Mouse (Mus musculus): Measurements from ENCODE around the gene Cxcr5. TPM values are rescaled to one million over a fixed set of nuclear protein-coding genes. Genes with fewer than 3 reads are reported as not detected.
"Not testable (repeated sequence)": the region's sequence is repeated elsewhere in the genome, so short reads cannot be mapped to it uniquely, and the experiment has no call there.

Gene Cxcr5
- total RNA-seq, 2 experiments from 2014 or later: not detected

DNA sequence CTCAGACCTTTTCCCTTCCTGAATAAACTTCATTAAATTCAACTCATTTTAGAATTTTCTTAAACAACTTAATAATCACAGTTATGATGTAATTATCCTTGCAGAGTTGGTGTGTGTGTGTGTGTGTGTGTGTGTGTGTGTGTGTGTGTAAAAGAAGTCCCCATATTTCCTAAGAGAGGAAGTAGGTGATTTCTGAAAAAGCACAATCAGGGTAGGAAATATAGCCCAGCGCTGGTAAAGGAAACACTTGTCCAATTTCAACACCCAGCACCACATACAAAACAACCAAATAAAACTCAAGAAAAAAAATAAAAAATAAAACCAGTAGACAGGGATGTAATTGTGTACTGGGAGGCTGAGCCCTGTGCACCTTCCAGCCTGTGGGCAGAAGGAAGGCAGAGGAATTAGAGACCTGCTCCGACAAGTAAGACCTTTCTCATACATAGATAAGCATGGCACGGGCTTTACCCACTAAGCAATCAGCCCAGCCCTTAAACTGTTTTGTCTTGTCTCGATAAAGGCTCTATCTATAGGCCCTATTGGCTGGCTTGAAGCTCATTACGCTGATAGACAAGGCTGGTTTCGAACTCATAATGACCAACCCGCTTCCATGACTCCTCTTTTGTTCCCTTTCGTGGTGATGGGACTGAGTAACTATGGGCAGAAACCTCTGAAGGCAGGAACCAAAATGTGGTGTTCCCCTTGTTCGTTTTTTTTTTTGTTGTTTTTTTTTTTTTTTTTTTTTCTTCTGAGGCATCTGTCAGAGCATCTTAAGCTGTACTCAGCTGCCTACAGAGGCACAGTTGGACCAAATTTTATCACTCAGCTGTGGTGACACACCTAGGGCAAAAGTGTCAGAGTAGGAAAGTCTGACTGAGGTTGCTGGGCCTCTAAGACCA, 25.8 kb upstream of the Cxcr5 start:
- DNase-seq: no peak

DNA sequence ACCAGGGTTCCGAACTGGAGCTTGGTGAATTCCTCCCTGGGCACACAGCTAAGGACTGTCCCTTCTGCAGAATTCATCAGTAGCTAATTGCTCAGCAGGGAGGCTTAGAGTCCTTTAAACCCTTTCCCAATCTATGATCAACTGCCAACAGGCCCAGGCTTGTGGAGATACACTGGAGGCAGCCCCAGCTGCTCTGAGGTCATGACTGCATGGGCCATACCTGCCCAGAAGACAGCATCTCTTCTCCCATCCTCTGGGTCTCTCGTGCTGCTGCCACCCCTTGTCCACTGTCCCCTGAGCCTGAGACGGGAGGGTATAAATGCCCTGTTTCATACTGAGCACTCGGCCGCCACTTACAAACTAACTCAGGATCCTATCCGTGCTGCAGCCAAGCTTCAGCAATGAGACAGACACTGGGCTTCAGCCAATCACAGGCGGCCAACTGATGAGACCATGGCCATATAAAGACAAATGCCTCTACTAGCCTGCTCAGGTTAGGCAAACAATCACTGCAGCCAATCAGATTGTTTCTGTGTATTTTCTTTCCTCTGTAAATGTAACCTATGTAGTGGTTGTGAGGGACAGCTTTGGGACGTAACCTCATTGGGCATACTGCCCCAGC, 25.1 kb upstream of the Cxcr5 start:
- DNase-seq: no peak

DNA sequence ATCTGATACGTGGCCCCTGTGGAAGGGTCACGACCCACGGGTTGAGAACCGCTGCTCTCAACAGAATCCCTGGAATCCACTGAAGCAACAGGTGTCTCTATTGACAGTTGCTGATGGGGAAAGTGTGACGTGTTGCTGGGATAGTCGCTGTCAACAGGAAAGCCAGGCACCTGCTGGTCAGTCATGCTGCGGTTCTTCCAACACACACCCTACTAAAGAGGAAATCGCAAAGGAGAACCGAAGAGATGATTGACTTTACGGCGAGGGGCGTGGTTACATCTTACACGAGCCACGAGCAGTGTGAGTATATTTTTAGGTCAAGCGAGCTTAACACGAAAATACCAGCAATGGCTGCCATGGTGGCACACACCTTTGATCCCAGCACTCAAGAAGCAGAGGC, 20.7 kb upstream of the Cxcr5 start:
- DNase-seq: no peak

DNA sequence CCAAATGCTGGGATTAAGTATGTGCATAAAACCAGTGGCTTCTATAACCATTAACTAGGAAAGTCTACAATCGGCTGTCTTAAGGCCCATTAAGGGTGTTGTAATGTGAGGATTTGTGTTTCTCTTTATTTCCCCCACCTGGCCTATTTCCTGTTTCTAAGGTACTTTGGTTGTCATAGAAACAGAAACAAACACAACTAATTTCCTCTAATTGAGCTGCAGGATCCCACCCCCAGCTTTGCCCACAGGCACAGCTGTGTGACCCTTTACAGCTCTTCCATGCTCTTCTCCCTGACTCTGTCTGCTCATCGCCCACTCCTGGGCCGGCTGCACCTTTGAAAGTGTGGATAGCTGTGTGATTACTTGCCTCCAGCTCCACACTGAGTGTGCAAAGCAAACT, 19.7 kb upstream of the Cxcr5 start:
- DNase-seq: no peak

DNA sequence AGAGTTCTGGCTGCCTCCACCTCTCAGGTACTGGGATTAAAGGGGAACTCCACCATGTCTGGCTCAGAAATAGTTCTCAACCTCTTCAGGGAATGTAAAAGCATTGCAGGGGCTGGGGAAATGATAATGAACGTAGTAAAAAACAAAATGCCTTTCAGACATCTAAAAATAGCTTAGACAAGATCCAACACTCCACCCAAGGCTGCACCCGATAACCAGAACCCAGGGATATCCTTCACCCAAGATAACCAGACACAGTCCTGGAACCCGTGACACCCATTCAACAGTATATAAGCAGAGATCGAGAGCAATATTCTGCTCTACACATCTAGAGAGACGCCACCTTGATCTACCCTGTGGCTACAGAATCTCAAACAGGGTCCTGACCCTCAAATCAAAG, 18.4 kb upstream of the Cxcr5 start:
- DNase-seq: no peak

DNA sequence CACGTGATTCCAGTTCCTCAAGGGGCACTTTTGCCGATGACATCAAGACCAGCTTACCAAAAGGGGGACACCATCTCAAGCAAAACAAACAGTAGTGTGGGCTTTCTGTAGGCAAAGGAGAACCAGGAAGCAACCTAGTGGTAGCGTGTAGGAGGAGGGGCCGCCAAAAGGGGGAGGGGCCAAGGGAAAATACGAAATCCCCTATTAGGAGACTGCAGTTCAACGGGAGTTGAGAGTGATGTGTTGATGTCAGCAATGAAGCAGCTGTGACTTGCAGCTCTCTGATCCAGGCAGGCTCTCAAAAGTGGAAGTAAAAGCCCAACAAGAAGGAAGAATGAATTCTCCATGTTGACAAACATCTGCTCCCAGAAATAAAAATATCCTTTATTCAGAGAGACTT, 17.7 kb upstream of the Cxcr5 start:
- peak; percentile 21 for DNase-seq

DNA sequence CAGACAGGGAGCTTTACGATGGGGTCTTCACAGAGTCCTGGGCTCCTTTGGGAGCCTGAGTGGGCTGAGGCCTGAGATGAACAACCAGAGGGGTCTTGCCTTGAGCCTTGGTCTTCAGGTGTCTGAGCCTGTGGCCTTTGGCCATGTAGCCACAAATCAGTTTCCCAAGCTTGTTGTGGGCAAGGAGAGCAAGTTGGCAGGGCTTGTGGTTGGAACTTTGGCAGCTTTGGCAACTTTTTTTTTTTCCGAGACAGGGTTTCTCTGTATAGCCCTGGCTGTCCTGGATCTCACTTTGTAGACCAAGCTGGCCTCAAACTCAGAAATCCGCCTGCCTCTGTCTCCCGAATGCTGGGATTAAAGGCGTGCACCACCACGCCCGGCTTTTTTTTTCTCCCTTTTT, 14.4 kb upstream of the Cxcr5 start:
- not testable (repeated sequence) for DNase-seq

DNA sequence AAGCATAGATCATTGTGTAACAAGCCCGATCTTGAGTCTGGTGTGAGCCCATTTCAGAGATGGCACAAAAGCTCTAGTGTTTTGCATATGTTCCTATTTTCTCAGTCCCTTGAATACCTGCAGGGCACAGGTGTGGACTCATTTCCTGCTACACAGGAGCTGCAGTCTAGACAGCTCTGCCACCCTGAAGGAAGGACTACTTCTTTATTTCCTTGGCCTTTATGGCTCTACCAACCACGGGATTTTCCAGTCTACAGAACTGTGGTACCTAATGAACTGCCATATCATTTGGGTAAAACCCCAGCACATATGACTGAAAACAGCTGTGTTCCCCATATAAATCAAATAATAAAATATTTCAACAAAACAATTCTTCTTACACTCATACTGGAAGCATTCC, 13.4 kb upstream of the Cxcr5 start:
- DNase-seq: no peak

DNA sequence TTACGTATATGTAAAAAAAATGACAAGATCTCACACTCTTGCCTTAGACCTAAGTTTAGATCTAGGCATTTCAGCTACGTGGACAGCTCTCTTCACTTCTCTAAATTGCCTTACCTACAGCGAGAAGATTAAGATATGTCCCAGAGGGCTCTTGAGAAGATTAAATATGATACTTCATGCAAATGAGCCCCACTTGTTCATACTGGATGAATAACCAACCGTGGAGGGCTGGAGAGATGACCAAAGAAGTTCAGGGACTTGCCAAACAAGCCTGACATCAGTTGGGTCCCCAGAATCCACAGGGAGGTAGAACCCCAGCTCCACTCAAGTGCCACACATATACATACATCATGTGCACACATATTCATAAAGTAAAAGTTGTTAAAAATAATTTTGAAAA, 11.6 kb upstream of the Cxcr5 start:
- no peak for DNase-seq

DNA sequence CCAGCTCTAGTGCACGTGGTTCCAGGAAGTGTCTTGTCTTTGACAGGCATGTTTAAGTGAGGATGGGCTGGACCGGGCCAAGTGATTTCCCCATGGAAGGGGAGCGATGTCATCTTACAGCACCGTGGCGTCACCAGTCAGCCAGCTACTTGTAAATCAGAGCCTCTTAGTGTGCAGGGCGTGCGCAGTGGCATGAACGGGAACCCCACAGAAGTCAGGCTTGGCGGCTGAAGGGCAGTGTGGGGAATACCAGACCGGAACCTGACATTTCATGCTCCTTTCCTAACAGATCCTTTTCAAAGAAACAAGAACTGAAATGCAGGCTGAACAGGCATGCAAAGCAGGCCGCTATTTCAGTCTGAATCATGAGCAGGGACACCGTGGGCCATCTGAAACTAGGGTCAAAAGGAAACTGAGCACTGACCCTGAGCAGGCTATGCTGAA, 9.3 kb upstream of the Cxcr5 start:
- no peak for DNase-seq

DNA sequence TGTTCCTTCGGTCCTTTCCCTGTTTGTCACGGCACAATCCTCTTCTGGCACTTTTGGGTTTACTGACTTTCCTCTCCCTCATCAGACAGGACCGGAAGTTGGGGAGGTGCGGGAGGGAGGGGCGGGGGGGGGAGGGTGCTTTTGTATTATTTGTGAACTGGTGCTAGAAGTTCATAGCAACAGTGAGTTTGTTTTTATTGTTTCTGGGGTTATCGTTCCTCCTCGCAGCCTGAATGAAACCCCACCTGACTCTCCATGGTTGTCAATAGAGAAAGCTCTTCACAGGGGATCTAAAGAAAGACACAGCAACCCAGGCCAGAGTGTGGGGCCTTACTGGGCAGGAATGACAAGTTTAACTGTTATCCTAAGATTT, 6.4 kb upstream of the Cxcr5 start:
- no peak for DNase-seq

DNA sequence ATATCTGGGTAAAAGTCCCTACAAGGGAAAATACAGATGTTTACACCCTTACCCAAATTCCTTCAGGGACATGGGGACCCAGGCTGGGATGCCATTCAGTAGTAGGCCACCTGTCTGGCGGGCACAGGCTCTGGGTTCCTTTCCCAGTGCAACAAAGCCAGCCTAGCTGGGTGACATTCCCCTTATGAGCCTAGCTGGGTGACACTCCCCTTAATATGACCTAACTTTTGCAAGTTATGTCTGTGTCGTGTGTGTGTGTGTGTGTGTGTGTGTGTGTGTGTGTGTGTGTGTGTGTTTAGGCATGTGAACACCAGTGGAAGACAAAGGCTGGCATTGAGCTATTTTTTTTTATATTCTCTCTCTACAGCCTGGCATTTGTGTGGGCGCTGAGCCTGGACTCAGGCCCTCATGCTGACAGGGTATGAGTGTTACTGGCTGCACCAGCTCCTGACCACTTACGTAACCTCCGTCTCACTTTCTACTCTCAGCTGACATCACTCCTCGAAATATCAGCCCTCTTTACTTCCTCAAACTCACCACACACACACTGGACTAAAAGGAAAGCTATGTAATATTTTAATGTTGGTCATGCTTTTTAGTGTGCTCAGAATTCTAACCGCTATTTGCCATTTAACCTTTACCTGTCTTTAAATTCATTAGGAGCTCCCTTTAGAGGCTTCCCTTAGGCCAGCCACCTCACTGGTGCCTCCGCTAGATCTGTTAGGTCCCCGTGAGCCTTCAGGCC, 5.8 kb upstream of the Cxcr5 start:
- peak; percentile 54 for DNase-seq

DNA sequence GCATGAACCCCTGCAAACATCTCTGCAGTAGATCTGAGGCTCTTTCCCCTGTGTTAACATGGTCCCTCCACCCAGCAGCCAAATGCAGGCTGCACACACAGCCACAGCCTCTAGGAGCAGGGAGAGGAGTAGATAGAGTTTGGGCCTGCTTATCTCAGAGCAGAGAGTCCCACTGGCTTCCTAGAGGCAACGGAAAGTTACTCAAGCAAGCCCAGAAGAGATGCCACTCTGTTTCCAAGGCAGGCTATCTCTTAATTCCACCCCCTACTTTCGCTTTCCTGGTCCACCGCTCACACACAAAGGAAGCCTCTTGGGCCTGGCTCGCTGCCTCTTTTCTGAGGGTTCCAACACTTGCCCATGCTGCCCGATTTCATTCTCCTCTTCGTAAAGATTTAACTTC, 3.7 kb upstream of the Cxcr5 start:
- DNase-seq: no peak

DNA sequence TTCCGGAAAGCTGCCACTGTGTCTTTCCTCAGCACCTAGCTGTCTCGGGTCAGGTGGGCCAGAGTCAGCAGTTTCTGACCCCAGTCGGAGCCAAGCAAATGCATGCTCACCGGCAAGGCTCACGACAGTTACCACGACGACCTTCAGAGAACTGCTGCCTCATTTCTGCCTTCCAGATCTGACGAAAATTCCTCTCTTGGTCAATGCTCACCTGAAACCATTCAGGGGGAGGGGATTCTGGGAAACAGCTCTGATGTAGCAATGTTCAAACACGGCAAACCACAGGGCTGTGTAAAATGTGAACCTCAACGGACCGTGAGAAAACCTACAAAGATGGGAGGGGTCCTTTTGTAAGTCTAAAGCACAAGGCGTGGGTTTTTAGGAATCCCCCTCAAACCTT, 1.3 kb upstream of the Cxcr5 start:
- no peak for DNase-seq

DNA sequence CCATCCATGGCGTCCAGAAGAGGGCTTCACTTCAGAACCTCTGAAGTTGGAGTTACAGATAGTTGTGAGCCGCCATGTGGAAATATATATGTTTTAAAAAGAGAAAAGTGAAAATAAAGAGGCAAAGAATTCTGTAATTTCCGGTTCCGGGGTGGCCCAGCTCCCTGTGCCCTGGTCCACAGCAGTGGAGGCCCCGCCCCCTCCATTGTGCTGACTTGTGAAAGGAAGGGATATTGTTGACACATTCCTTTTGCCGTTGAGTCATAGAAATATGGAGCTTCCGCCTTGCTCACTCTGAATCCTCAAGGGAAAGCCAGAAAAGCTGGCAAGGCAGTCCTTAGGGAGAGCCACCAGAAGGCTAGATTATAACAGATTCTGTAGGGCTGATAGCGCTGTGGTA, 9.5 kb downstream of the Cxcr5 start:
- no peak for DNase-seq

DNA sequence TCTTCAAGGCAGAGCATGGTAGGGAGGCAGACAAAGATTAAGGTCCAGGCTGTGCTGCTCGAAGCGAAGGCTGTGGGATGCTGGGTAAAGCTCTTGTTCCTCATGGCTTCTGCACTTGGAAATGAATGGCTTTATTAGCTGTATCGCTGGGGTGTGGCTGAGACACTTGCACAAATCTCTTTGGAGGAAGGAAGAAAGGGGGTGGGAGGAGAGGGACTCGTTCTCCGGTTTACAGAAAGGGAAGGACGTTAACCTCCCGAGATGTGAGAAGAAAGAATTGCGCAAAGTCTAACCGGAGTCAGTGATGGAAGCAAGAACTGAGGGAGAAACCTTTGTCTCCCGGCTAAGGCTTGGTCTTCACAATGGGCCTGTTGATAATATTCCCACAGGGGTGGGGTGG, 10.5 kb downstream of the Cxcr5 start:
- DNase-seq: no peak

DNA sequence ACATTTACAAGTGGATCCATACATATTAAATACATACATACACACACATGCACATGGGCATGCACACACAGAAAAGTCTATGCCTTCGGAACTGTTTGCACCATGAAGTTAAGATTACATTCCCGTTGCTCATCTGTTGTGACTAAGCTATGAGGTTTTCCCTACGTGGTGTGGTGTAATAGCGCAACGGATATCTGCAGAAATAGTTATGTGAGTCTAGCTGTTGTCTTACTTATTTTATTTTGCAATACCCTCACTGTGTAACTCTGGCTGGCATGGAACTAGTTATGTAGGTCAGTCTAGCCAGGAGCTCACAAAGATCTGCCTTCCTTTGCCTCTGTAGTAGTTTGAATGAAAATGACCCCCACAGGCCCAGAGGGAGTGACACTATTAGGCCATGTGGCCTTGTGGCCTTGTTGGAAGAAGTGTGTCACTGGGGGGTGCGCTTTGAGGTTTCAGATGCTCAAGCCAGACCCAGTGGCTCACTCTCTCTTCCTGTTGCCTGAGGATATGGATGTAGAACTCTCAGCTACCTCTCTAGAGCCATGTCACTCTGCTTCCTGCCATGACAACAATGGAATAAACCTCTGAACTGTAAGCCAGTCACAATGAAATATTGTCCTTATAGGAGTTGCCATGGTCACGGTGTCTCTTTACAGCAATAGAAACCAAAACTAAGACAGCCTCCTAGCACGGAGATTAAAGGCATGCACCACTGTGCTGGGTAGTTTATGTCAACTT, 13.1 kb downstream of the Cxcr5 start:
- DNase-seq: no peak

DNA sequence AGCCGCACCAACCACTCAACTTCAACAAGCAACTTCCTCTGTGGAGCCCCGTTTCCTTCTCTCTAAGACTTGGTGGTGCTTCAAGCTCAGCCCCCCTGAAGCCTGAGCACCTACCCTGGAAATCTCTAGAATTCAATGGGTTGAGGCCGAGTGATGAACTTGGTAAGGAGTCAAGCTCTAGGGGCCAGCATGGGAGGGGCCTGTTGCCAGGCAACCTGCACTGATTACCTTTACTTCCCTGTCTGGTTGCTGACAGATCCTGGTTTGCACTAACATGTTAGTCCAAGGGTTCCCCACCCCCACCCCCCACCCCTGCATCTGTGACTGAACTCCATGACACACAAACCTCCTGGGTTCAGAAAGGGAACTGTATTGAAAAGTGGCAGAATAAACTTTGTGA, 16.7 kb downstream of the Cxcr5 start:
- DNase-seq: no peak

DNA sequence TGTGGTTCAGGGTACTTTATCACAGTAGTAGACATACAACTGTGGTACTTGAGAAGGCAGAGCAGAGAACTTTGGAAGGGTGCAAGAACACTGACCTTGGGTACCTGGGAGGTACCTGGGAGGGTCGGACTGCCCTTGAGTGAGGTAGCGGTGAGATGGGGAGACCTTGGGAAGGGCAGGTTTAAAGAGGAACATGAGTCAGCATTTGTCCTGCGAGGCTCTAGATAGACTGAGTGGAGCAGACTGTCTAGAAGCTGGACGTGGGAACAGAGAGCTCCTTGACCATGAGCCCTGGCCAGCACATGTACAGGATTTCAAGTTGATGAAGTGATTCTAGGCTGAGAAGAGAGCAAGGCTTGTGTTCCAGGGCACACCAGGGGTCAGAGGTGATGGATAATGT, 19.3 kb downstream of the Cxcr5 start:
- DNase-seq: no peak

DNA sequence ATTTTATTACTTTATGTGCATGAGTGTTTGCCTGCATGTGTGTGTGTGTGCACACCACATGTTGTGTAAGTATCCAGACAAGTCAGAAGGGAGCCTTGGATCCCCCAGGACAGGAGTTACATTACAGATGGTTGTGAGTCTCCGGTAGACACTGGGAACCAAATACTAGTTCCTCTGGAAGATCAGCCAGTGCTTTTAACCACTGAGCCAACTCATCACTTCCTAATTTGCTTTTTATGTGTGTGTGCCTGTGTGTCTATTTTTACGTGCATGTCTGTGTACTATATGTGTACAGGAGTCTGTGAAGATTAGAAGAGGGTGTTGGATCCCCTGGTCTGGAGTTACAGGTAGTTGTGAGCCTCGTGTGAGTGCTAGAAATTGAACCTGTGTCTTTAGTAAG, 21.0 kb downstream of the Cxcr5 start:
- no peak for DNase-seq

DNA sequence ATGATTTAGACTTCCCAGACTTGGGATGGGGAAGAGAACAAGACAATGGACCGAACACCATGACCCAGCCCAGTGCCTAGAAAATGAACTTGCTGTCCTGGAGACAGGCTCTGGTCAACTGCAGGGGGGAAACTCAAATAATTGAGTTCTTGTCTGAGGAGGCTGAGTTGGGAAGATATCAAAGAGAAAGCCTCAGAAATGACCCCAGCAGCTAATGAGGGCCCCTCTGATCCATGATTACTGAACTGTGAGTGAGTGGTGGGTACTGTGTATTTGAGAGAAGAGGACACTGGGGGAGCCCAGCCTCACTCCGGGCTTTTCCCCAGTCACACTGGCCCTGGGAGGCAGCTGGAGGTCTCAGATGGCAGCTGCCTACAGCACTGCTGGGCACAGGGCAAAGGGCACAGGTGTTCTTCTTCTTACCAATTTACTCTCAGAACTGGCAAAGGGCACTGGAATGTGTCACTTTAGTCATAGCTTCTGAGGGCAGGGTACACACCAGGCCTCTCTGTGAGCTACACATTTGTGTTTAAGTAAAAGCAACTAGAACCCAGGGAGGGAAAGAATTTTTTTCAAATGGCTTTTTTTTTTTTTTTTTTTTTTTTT, 21.8 kb downstream of the Cxcr5 start:
- DNase-seq: no peak
